Mouse (Mus musculus): ENCODE results near the gene Taf3. TPM values are rescaled to one million over a fixed set of nuclear protein-coding genes. Genes with fewer than 3 reads are reported as not detected.

The Taf3 gene
- total and polyA plus RNA-seq, 3 experiments = 3.1 to 13.4 (median 6.0) TPM

GRCm38 (mm10) chr2:9888913-9889650 lies 159.3 kb downstream of the Taf3 start, which contains the start of gene 9230102O04Rik (continued):
- TF ChIP-seq TBP (conservative IDR thresholded peaks at IDR 0.05; ENCODE audit: low read depth, low read length) (no peak), MEF2A (IDR thresholded peaks at IDR 0.05; ENCODE audit: borderline replicate concordance, low read depth, low read length) (no peak), E2F4 (IDR thresholded peaks at IDR 0.05; ENCODE audit: insufficient replicate concordance, low read depth, low read length) (no peak), SMC3 (IDR thresholded peaks at IDR 0.05; ENCODE audit: low read depth, low read length) (peak; percentile 58), USF2 (conservative IDR thresholded peaks at IDR 0.05; ENCODE audit: low read depth, low read length) (peak; percentile 77), CHD1 (IDR thresholded peaks at IDR 0.05; ENCODE audit: low read depth, low read length) (no peak), IRF4 (IDR thresholded peaks at IDR 0.05; ENCODE audit: low read depth, low read length) (0 out of 2 replicates have a peak, but pooled peaks have one; percentile 11), JUND (conservative IDR thresholded peaks at IDR 0.05; ENCODE audit: low read depth, low read length) (no peak), POLR2AphosphoS2 (IDR thresholded peaks at IDR 0.05; ENCODE audit: low read depth, low read length) (no peak), SIN3A (IDR thresholded peaks at IDR 0.05; ENCODE audit: low read length) (peak; percentile 54; the same call in 1 of the 2 replicates), POLR2A (IDR thresholded peaks at IDR 0.05; ENCODE audit: low read depth, low read length) (peak; percentile 39; the same call in 1 of the 2 replicates), NELFE (IDR thresholded peaks at IDR 0.05; ENCODE audit: low read depth, low read length) (0 out of 2 replicates have a peak, but pooled peaks have one; percentile 15), ELF1 (IDR thresholded peaks at IDR 0.05; ENCODE audit: low read depth, low read length) (peak; percentile 81), EP300 (IDR thresholded peaks at IDR 0.05; ENCODE audit: low read length) (no peak), ZMIZ1 (IDR thresholded peaks at IDR 0.05; ENCODE audit: low read depth, low read length) (no peak)

DNA sequence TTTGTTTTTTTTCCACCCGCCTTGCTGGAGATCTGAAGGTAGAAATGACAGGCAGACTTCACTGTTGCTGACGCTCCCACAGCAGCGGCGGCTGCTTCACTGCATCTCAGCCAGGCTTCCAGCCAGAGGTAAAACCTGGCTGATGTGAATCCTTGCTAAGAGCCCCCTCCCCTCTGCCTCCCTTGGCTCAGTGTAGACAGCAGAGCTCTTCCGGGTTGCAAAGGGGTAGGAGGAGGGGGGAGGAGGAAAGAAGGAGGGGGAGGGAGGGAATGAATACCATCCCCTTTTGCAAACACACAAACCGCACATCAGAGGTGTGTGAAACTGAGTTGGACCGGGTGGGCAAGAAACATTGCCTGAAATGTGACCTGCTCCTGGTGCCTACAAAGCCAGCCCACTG lies 160.8 kb downstream of the Taf3 start:
- no peaks in the 10 kb centered on the region for H3K9me3 ChIP-seq (replicated peaks; ENCODE audit: low read length)
- no peaks in the 10 kb centered on the region for H3K79me2 ChIP-seq (replicated peaks; ENCODE audit: control insufficient read depth, extremely low read depth, insufficient read depth, poor library complexity, severe bottlenecking)
- H3K27ac ChIP-seq (ENCODE audit: insufficient read depth, low read depth) = no peak overlapping the region
- peaks cover 0 to 4% of the 10 kb centered on the region in 2 experiments; a peak in 2 of 4 replicates for H3K4me1 ChIP-seq (ENCODE audit: control insufficient read depth in 1 of 2, insufficient read depth in 2 of 2)
- no peak for DNase-seq (ENCODE audit: extremely low read depth)
- 0 out of 2 replicates have a peak overlapping the region, but pooled peaks have one; percentile 0 for H3K4me2 ChIP-seq (ENCODE audit: insufficient read depth, low read depth, poor library complexity, severe bottlenecking)
- no peak for TF ChIP-seq USF2 (conservative IDR thresholded peaks at IDR 0.05; ENCODE audit: low read depth, low read length)
- TF ChIP-seq UBTF (IDR thresholded peaks at IDR 0.05; ENCODE audit: low read depth, low read length) = no peak
- TF ChIP-seq ELF1 (IDR thresholded peaks at IDR 0.05; ENCODE audit: low read depth, low read length) = 0 out of 2 replicates have a peak, but pooled peaks have one; percentile 32
- TF ChIP-seq IRF4 (IDR thresholded peaks at IDR 0.05; ENCODE audit: low read depth, low read length) = no peak
- no peaks in the 10 kb centered on the region for H3K36me3 ChIP-seq (replicated peaks in 1 of 2; ENCODE audit: control insufficient read depth in 1 of 2, insufficient read depth in 1 of 2, low read length in 1 of 2)
- dilution Hi-C loops (cut with MboI; ENCODE audit: extremely low pct_ligation_motif_present, extremely low pct_unique_long_range_greater_than_20kb, low sequenced_read_pairs) (no loop called here), in situ Hi-C loops (cut with MboI; ENCODE audit: low pct_ligation_motif_present, low pct_unique_long_range_greater_than_20kb, low sequenced_read_pairs) (loop anchor here (5.0 to 25.0 kb wide), 2 partner anchors 120 to 425 kb away; no protein-coding TSS in a partner anchor)
- no peaks in the 10 kb centered on the region for H3K27me3 ChIP-seq (replicated peaks)
- H3K4me3 ChIP-seq (replicated peaks in 1 of 3; ENCODE audit: low read depth in 2 of 3, low read length in 2 of 3, poor library complexity in 1 of 3) = no peak overlapping the region
- no peak overlapping the region for H3K9ac ChIP-seq (ENCODE audit: insufficient read depth, low read depth)
